Mouse (Mus musculus): ENCODE measurements around the gene Gm5129.

Gm5129 gene

DNA sequence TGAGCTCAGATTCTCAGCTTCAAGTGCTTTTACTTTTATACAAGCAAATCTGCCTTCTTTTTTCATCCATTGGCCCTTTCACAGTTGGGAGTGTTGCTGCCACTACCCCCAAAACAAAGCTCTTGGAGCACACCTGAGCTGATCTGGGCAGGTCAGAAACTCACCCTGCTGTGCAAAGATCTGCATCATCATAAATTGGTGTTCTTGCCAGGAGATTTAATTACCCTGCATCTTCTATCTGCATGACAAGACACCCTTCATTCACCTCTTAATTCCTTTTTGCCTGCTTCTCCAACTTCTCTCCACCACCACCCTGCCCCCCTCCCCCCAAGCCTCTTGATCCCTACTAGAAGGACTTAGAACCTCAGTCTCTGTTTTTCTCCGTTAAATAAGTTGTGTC, 14.6 kb downstream of the Gm5129 start:
- no peak for DNase-seq

DNA sequence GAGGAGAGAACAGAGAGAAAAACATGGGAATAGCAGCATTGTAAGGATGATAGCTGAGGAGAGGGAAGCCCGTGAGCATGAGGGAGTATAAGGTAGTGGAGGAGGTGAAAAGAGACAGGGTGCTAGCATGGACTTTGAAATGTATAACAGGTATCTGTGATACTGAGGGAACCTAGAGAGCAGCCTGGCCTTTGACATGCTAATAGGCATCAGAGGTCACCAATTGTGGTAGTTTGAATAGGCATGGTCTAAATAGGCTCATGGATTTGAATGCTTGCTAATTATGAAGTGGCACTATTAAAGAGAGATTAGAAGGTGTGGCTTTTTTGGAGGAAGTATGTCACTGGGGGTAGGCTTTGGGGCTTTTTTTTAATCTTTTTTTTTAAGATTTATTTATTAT, 22.8 kb downstream of the Gm5129 start:
- DNase-seq, result no peak

- no peak for DNase-seq
Measured at GRCm38 (mm10) chr5:29711631-29712030, 24.1 kb downstream of the Gm5129 start.

DNA sequence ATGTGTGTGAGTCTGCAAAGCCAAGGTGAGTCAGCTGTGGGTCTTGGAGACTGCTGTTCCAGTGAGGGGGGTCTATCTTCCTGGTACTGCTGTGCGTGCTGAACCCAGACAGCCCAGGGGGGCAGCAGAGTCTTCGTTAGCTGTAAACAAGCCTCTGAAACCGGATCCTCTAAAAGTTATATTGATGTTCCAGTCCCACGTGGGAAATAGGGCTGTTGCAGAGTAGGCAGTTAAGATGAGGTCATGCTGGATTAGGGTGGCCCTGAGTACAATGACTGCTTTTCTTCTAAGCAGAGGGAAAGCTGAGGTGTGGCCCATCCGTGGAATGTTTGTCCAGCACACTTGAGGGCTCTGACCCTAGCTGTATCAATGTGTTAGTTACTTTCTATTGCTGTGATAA, 27.5 kb downstream of the Gm5129 start:
- no peak for DNase-seq

- no peak for DNase-seq
Measured at GRCm38 (mm10) chr5:29707241-29707640, 28.5 kb downstream of the Gm5129 start.

DNA sequence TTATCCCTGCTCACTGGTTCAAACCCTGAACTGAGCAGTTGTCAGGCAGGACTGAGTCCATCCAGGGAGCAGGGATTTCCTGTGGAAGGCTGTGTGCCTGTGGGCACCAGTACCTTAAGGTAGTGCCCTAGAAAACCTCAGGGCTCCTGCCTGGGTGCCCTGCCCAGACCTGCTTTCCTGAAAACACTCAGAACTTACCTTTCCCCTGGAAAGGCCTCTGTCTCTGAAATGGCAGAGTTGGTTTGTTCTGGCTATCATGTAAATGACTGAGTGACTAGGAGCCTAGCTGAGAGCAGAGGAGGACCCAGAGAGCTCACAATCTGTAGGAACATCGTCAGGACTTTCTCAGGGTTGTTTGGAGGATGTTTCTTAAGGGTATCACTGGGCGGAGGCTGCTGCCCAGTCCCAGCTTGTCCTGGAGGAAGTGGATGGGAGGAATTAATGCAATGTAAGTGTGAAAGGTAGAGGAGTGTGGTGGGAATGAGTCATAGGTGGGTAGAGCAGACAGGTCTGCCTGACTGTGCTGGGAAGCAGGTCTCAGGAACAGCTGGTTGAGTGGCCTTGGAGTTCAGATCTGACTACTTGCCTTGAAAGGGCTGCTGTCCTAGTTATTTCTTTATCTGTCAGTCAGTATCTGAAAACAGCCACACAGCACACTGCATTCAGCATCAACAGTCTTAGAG, 36.1 kb downstream of the Gm5129 start:
- DNase-seq, result no peak

GRCm38 (mm10) chr5:29698493-29698892, 37.2 kb downstream of the Gm5129 start:
- DNase-seq, result no peak

GRCm38 (mm10) chr5:29688352-29688751, 47.4 kb downstream of the Gm5129 start:
- DNase-seq, result no peak

GRCm38 (mm10) chr5:29687671-29688070, 48.1 kb downstream of the Gm5129 start:
- no peak for DNase-seq

All from cerebellum, adult 11-12 months (tissue).